Mouse (Mus musculus) erythroid progenitor cell, adult 5-6 weeks (primary cell): ENCODE data around the gene Urah. TPM values are rescaled to one million over a fixed set of nuclear protein-coding genes. Genes with fewer than 3 reads are reported as not detected.

ENCODE experiments used
- ATAC-seq: replicated peaks from 2 replicates; pipeline ENCODE4 v1.8.0; 2016; ENCODE audit warnings: moderate number of reproducible peaks, mild to moderate bottlenecking, moderate TSS enrichment, inconsistent platforms; ENCODE audit not compliant: poor library complexity, low FRiP score, severe bottlenecking
- total RNA-seq, 2 experiments: library from RNA; stranded (forward) in 1 of 2; stranded (reverse) in 1 of 2; fragments of 150-400 nt in 1 of 2; fragments of 186-747, 209-891 nt in 1 of 2; gene quantifications; 2 replicates each; pipeline versions ENCODE4 v1.2.3 to v1.2.4; 2015 to 2017; ENCODE audit warnings: low replicate concordance in 2 of 2

Gene Urah
- total RNA-seq (2015; ENCODE audit: low replicate concordance) (not detected in 2 replicates), total RNA-seq (2017; ENCODE audit: low replicate concordance) (not detected in 2 replicates)

GRCm38 (mm10) chr7:140834968-140835757 is at the start of gene Urah:
Gene Urah, plus strand, starts transcription at chr7:140835018.
- 0 out of 2 replicates have a peak, but pooled peaks have one; percentile 25 for ATAC-seq

- no peak for ATAC-seq
Observed at GRCm38 (mm10) chr7:140787406-140788052, 47.3 kb upstream of the Urah start, which contains the start of gene Syce1. Gene Syce1, minus strand, starts transcription at chr7:140787852.

- no peak for ATAC-seq
Observed at GRCm38 (mm10) chr7:140788053-140788435, 46.8 kb upstream of the Urah start.

GRCm38 (mm10) chr7:140793541-140793940 is 41.3 kb upstream of the Urah start:
- no peak for ATAC-seq

GRCm38 (mm10) chr7:140797619-140798018 is 37.2 kb upstream of the Urah start:
- 0 out of 2 replicates have a peak, but pooled peaks have one; percentile 39 for ATAC-seq

GRCm38 (mm10) chr7:140798212-140798611 is 36.6 kb upstream of the Urah start:
- ATAC-seq, result no peak

- no peak for ATAC-seq
Observed at GRCm38 (mm10) chr7:140802629-140803028, 32.2 kb upstream of the Urah start.

GRCm38 (mm10) chr7:140805704-140806103 is 29.1 kb upstream of the Urah start:
- ATAC-seq, result peak; percentile 76

- ATAC-seq, result no peak
Observed at GRCm38 (mm10) chr7:140810496-140810895, 24.3 kb upstream of the Urah start.

GRCm38 (mm10) chr7:140811714-140812113 is 23.1 kb upstream of the Urah start:
- no peak for ATAC-seq

- no peak for ATAC-seq
Observed at GRCm38 (mm10) chr7:140812850-140813249, 22.0 kb upstream of the Urah start.

GRCm38 (mm10) chr7:140820173-140820572 is 14.6 kb upstream of the Urah start:
- ATAC-seq, result no peak

- ATAC-seq, result no peak
Observed at GRCm38 (mm10) chr7:140821305-140821652, 13.5 kb upstream of the Urah start.

GRCm38 (mm10) chr7:140821653-140822329 is 13.0 kb upstream of the Urah start, which contains the start of gene Zfp941:
Gene Zfp941, minus strand, starts transcription at chr7:140822178.
- peak; percentile 57; the same call in 1 of the 2 replicates for ATAC-seq

GRCm38 (mm10) chr7:140822731-140823130 is 12.1 kb upstream of the Urah start:
- ATAC-seq, result no peak

GRCm38 (mm10) chr7:140828171-140828881 is 6.5 kb upstream of the Urah start:
- ATAC-seq, result peak; percentile 39; the same call in 1 of the 2 replicates

- no peak for ATAC-seq
Observed at GRCm38 (mm10) chr7:140831447-140831846, 3.4 kb upstream of the Urah start.

- ATAC-seq, result no peak
Observed at GRCm38 (mm10) chr7:140833341-140833740, 1.5 kb upstream of the Urah start.

GRCm38 (mm10) chr7:140835758-140836087 is 905 bp downstream of the Urah start:
- no peak for ATAC-seq
